Mouse (Mus musculus) C2C12 (cell line): ENCODE data around the gene Wasf1.

Experiments used
- CEBPB ChIP-seq: IDR thresholded peaks from one replicate; pipeline ENCODE4 v1.6.1; 2011; ENCODE audit warnings: low read depth, mild to moderate bottlenecking, control low read depth, moderate library complexity
- CTCF ChIP-seq: IDR thresholded peaks from one replicate; pipeline ENCODE4 v1.5.1; 2011; ENCODE audit not compliant: control insufficient read depth, insufficient read depth, insufficient read length
- FOSL1 ChIP-seq: IDR thresholded peaks from one replicate; pipeline ENCODE4 v1.8.0; 2011; ENCODE audit warnings: mild to moderate bottlenecking, low read length; ENCODE audit not compliant: poor library complexity, insufficient read depth, severe bottlenecking
- MAX ChIP-seq: IDR thresholded peaks from one replicate; pipeline ENCODE4 v1.6.1; 2011; ENCODE audit warnings: mild to moderate bottlenecking, control low read depth
- MYOD1 ChIP-seq: IDR thresholded peaks from one replicate; pipeline ENCODE4 v1.6.1; 2011; ENCODE audit warnings: low read depth; ENCODE audit not compliant: control insufficient read depth, insufficient read length
- MYOG ChIP-seq: IDR thresholded peaks from one replicate; pipeline ENCODE4 v1.6.1; 2011; ENCODE audit not compliant: control insufficient read depth, insufficient read length; ENCODE audit errors: extremely low read depth
- USF1 ChIP-seq: IDR thresholded peaks from one replicate; pipeline ENCODE4 v1.6.1; 2011; ENCODE audit warnings: low read depth, mild to moderate bottlenecking, control low read depth, moderate library complexity

DNA sequence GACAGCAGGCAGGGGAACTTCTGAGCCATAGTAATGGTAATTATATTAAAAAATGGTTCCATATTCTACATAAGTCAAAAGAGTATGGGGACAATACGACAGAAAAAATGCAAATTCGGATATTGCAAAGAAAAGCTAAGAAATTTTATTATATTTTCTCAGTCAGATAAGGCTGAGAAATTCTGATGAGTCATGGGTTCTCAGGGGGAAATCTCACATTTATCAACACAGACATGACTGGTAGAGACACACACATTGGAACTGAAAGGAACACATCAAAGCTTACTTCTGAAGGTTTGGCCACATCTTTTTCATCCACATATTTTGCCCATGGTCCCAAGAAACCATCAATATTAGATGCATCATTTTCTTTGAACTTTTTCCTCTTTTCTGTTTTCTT lies 32.6 kb upstream of the Wasf1 start:
- TF ChIP-seq MYOG (no peak), MYOD1 (no peak), CTCF (no peak), FOSL1 (no peak), MAX (no peak), USF1 (no peak), CEBPB (no peak)
